Mouse (Mus musculus) lung, postnatal 14 days (tissue): ENCODE measurements around the gene Cldn24.

Experiments
- DNase-seq: peaks from one replicate; pipeline ENCODE4 v3.0.0; 2021

Gene Cldn24

GRCm38 (mm10) chr8:47832616-47833015, 10.7 kb downstream of the Cldn24 start:
- DNase-seq = no peak

- DNase-seq = no peak
These were observed 12.0 kb downstream of the Cldn24 start for GRCm38 (mm10) chr8:47833944-47834343.

- no peak for DNase-seq
These were observed 21.1 kb downstream of the Cldn24 start for GRCm38 (mm10) chr8:47843063-47843462.

GRCm38 (mm10) chr8:47843651-47844050, 21.7 kb downstream of the Cldn24 start:
- DNase-seq = no peak

GRCm38 (mm10) chr8:47845956-47846355, 24.0 kb downstream of the Cldn24 start:
- no peak for DNase-seq

GRCm38 (mm10) chr8:47847161-47847560, 25.2 kb downstream of the Cldn24 start:
- no peak for DNase-seq

GRCm38 (mm10) chr8:47847931-47848330, 26.0 kb downstream of the Cldn24 start:
- no peak for DNase-seq

- no peak for DNase-seq
These were observed 27.9 kb downstream of the Cldn24 start for GRCm38 (mm10) chr8:47849842-47850241.

GRCm38 (mm10) chr8:47851824-47852502, 30.0 kb downstream of the Cldn24 start:
- peak; percentile 63 for DNase-seq

- no peak for DNase-seq
These were observed 30.8 kb downstream of the Cldn24 start for GRCm38 (mm10) chr8:47852737-47853136.

GRCm38 (mm10) chr8:47853356-47853755, 31.4 kb downstream of the Cldn24 start:
- DNase-seq = no peak

- DNase-seq = no peak
These were observed 37.3 kb downstream of the Cldn24 start for GRCm38 (mm10) chr8:47859259-47859658.

GRCm38 (mm10) chr8:47866568-47866967, 44.6 kb downstream of the Cldn24 start:
- no peak for DNase-seq

- DNase-seq = peak; percentile 89
These were observed 45.1 kb downstream of the Cldn24 start for GRCm38 (mm10) chr8:47867067-47867466.
